Mouse (Mus musculus): ENCODE measurements around the gene Lexm. TPM values are rescaled to one million over a fixed set of nuclear protein-coding genes. Genes with fewer than 3 reads are reported as not detected.

Gene Lexm
- total RNA-seq, 2 experiments from 2014 or later = not detected

DNA sequence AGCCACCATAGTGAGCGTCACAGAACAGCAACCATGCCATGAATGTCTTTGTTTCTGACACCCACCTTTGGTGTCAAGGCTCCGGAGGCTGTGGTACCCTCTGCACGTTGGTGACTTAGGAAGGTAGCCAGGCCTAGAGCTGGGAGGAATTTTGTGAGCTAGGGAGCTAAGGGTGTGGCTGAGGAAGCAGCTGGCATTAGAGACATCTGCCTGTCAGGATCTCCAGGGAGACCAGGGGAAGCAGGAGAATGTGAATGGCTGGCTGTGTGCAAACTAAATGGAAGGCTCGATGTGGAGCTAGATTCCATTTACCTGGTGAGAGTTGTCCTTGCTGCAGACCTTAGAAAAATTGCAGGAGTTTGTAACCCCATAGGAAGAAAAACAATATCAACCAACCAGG is 32.4 kb downstream of the Lexm start:
- ATAC-seq (ENCODE audit: poor library complexity, severe bottlenecking) = no peak

DNA sequence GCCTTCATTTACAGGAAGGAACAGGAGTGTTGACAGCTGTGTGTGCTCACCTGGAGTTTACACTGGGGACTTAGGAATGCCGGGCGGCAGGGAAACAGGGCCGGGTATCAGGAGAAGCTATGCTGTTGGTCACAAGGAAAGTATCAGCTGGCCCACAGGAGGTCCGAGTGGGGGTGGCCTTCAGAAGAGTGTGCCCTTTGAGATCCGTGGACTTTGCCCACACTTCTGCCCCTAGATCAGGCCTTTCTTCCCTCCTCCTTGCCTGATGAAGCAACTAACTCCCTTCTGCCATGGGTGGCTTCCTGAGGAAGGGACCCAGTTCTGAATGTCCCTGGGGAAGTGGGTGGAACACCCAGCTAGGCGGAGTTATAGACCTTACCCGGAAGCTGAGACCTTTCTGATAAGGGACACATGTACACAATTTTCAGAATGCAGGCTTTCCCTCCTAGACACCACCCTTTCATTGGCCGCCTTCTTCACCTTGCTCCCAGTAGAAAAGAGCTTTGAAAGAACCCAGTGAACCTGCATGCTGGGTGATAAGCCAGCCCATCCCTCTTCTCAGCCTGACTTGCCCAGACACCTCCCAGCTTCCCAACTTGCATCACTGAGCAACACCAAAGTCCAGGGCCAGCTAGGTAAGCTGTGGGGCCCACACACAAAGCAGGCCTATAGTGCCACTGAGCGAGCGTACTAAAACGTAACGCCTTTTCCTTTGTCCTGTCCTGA is 34.5 kb downstream of the Lexm start:
- no peak for ATAC-seq (ENCODE audit: poor library complexity, severe bottlenecking)

DNA sequence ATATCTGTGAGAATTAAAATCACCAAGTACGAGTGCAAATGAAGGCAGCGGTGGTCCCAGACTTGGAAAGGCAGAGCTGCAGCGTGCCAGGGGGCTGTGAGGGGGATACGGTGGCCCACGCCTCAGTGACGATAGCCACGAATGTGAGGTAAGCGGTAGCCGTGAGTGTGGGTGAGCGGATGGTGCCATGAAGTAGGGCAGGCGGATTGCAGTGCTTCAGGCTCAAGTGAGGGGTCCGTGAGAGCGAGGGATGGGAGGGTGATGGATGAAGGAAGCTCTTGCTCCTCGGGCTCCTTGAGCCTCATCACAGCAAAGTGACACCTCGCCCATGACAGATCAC is 35.2 kb downstream of the Lexm start:
- ATAC-seq (ENCODE audit: poor library complexity, severe bottlenecking) = no peak

DNA sequence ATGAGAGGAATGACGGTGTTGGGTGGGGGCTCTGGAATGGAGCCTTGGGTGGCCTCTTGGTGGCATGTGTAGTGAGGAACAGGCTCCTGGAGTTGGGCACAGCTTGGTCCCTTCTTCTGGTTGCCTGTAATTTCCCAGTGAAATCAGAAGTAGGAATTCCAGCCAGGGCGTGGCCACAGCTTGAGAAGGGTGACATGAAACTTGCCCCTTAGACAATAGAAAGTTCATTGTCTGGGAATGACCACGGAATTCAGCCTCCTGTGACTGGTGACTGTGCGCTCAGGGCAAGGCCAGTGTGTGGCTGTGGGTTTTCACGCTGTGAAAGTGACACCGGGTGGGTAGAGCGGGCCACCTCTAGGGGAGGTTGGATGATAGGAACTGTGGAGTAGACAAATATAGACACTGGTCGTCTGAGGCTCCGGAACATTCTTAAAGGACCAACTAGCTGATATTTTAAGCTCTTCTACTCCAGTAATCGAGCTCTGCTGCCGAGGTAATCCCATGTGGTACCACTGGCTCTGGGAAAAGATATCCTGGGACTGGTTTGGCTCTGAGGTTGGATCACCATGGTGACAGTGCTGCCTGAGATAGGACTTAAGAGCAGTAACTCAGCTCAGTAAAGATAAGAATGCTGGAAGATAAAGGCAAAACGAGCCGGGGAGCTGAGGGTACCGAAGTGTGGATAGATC is 35.7 kb downstream of the Lexm start:
- ATAC-seq (ENCODE audit: poor library complexity, severe bottlenecking) = no peak

DNA sequence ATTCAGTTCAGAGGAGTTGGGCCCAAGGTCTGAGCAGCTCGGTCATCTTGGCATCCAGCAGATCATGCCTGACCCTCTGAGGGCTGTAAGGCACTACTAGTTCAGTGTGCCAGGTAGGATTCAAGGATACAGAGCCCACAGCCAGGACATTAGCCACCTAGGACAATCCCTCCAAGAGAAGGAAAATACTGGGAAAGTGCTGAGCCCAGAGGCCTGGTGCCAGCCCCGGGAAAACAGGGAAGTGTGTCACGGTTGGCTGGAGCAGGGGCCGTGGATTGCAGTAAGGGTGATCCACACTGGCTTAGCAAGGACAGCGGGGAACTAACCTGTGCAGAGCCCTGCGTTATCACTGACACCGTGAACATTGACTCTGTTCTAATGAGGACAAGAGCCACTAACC is 39.5 kb downstream of the Lexm start:
- no peak for ATAC-seq (ENCODE audit: poor library complexity, severe bottlenecking)

DNA sequence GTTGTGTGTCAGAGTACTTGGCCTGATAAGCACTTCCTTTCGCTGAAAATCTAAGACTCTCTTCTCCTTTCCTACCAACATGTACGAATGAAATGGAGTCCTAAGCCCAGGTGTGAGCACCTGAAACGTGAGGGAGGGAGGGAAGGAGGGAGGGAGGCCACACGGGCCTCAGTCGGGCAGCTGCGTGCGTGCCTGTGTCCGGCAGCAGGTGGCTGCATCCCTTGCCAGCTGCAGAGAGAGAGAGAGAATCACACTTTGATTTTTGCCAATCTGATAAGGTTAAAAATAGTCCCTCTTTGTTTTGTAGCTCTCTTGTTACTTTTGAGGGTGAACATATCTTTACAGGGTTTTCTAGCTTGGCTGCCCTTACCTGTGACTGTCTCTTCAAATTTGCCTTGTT is 42.0 kb downstream of the Lexm start:
- ATAC-seq (ENCODE audit: poor library complexity, severe bottlenecking) = no peak

DNA sequence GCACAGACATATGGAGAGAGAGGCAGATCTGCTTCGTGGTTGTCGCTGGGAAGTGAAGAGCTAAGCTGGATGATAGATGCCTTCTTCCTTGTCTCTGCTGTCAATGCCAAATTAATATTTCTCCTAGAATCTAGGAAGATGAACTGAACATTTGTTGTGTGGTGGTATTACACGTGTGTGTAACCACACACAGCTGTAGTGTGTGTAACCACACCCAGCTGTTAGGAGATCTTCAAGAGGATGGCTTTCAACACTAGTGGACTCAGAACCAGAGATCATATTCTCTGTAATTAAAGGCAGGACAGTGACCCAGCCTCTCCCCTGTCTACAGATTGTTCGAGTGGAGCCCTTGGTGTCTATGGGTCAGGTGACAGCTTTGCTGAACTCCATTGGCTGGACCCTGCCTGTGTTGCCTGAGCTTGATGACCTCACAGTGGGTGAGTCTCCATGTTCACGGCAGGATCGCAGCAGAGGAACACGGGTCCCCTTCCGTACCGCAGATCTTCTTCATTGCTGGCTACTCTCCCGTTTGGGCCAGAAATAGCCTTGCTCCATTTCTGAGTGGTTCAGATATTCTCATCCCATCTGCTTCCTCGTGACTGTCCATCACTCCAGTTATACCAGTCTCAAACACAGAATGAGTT is 45.8 kb downstream of the Lexm start:
- no peak for ATAC-seq (ENCODE audit: poor library complexity, severe bottlenecking)

DNA sequence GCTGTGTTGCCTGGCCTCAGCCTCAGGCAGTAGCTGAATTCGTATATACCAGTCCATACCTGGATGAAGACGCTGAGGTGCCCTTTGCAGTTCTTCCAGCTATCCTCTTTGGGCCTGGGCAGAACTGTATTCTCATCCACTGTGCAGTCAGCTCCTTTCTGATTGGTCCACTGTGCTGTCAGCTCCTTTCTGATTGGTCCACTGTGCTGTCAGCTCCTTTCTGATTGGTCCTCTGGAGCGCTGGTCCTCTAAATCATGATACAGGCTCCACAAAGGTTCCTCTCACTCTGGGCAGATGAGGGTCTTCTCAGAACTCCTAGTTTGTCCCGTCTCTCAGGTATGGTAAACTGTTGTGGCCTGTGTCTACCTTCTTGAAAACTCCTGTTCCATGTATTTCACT is 47.4 kb downstream of the Lexm start:
- ATAC-seq (ENCODE audit: poor library complexity, severe bottlenecking) = no peak

DNA sequence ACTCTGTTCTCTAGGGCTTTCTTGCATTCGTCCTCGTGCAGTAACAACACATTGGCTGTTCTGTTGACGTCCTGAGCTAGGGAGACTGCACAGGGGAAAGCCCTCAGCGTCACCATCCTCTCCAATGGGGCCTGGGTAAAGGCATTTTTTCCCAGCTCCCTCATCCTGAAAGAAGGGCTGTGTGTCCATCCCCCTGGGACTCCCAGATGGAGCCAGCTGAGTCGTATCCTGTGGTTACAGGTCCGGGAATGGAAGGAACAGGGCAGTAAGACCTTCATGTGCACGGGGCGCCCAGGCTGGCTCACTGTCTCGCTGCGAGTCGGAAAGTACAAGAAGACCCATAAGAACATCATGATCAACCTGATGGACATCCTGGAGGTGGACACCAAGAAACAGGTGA is 52.9 kb downstream of the Lexm start:
- no peak for ATAC-seq (ENCODE audit: poor library complexity, severe bottlenecking)

DNA sequence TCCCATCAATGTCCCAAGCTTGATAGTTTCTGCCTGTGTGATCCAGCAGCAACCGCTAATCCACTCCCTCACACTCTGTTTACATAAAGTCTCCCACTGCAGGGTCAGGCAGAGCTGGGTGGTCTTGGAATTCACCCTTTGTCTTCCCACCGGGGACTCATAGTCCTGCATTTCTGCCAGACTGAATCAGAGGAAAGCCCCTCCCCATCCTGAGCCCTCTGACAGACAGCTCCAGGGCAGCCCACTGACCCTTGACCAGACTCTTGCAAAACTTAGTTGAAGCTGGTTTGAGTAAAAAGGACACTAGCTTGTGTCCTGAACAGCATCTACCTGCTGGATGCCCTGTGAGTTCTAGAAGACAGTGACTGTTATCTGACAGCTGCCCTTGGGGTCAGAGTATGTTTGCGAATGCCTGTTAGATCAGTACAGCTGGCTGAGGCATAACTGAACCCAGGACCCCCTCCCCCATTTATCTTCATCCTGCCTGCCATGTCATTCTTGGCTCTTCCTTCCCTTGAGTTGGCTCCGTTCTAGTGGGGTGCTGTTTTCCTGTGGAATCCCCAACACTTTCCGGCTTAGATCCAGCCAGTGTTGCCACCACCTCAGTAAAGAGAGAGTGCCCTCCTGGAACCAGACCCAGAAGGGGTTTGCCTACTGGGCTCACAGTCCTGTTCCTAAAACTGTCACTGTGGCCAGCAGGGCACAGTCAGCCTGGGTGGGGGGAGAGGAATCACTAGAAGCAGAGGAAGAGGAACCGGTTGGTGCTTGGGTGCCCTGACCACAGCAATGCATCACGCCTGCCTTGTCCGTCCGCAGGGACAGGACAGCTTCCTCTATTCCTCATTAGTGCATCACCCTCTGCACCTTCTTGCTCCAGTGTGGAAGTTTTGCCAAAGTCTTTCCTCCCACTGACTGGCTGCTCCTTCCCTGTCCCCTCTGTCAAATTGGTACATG is 53.9 kb downstream of the Lexm start:
- peak; percentile 82 for ATAC-seq (ENCODE audit: poor library complexity, severe bottlenecking)

DNA sequence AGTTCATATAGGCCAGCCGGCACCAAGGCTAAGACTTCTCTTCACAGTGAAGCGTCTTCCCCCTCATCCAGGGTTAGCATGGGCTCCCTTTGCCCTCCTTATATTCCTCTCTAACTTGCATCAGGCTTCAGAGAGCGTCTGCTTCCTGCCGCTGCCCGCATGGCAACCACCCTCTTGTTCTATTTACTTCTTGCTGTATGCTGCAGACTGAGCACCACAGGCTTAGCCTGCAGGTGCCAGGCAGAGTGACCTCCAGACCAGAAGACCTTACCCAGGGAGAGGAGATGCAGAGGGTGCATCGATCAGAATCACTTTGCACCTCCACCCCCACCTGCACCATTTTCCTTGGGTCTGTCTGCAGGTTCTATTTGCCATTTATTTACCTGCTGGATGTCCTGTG is 55.0 kb downstream of the Lexm start:
- ATAC-seq (ENCODE audit: poor library complexity, severe bottlenecking) = no peak

DNA sequence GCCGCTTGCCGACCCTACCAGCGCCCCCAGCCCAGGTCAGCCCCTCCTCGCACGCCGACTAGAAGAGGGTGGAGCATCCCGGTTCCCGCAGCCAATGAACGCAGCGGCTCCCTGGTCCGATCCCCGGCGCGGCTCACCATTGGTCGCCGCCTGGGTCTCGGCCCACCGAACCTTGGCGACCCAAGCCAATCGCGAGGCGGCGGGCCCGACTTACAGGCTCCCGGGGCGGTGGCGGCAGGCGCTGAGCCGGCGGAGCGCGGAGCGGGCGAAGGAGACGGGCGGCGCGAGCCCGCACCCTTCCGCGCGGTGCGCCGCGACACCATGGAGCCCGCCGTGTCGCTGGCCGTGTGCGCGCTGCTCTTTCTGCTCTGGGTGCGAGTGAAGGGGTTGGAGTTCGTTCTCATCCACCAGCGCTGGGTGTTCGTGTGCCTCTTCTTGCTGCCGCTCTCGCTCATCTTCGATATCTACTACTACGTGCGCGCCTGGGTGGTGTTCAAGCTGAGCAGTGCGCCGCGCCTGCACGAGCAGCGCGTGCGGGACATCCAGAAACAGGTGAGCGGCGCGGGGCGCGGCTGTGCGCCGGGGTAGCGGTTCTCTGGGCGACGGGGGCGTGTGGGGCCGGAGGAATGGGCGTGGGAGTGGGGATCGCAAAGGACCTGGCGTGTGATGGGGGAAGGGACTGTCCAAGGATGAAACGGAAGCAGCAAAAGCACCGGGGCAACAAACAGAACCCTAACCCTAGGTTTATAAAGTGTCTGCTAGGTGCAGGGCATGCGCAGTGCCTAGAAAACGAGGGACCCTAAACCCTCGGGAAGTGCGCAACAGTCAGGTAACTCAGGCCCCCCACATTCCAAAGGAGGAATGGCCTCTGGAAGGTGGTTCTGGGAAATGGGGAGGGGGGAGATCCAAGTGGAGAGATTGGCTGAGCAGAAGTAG is 55.9 kb downstream of the Lexm start, which contains the start of gene Dhcr24:
Dhcr24 (plus strand) TSS at position 193 of the 936 bp plus-strand sequence.
- ATAC-seq (ENCODE audit: poor library complexity, severe bottlenecking) = peak; percentile 85

DNA sequence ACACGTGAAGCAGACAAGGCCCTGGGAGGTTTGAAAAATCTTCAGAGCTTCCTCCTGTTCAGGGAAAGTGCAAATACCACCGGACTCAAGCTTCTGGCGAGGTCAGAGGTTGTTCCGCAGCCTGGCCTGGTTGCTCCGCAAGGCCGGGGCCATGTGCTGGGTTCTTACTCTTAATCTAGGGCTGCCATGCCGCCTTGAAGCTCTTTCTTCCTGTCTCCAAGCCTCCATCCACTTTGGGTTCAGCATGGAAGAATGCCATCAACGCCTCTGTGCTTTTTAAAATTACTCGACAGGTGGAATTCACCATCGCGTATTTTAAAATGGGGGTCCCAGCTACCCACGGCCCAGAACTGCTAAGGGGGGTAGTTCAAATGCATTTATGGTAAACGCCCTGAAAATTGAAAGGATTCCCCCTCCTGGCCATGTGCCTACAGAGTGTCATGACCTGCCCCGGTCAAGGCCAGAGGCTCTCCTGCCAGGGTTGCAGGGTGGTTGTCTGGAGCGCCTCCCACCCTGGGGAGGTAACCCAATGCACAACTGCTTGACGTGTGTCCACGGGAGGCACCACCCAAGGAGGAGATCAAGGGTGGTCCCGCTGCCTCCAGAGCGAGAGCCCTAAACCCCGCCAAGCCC is 56.7 kb downstream of the Lexm start:
- ATAC-seq (ENCODE audit: poor library complexity, severe bottlenecking) = peak; percentile 40

DNA sequence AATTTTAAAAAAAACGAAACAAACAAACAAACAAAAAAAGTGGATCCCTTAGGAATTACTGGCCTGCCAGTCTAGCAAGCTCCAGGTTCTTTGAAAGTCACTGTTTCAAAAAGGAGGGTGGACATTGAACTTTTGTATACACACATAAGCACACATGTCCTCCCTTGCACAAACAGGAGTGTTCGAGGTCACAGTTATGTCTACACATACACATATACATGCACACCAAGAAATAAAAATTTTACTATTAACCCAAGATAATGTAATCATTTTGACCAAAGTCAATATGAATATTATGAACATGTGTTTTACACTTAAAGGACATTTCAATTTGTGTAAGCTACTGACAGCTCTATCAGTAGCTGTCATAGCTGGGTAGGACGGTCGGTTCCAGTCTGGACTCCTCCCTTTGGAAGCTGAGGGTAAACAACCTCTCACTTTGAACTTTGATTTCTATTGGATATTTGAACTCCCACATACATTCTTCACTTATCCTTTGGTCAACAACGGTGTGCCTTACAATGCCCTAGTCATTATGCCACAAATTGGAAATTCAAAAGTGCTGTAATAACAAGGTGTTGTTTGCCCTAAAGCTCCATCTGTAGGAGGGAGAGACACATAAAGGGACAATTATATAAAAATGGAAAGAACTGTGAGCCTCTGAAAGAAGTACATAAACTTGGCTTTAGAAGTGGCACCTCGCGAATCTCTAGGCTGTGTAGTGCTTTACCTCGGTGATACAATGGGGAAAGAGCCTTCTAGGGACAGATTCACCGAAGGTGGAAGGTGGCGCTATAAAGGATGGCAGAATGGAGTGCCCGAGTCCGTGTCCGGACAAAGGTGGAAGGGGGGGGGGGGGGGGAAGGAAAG is 57.5 kb downstream of the Lexm start:
- ATAC-seq (ENCODE audit: poor library complexity, severe bottlenecking) = no peak

DNA sequence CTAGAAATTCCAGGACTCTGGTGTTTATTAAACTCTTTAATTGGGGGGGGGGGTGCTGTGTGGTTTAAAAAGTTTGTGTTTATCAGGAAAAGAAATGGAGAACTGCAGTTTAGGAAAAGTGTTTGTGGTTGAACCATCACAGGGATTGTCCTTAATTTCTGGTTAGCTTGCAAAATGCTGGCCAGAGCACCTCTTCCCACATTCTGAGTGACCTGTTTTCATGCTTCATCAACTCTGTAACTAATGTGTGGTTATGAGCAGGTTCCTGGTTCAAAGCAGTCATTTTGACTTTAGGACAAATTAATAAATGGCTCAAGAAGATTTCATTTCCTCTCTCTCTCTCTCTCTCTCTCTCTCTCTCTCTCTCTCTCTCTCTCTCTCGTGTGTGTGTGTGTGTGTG is 59.1 kb downstream of the Lexm start:
- no peak for ATAC-seq (ENCODE audit: poor library complexity, severe bottlenecking)

DNA sequence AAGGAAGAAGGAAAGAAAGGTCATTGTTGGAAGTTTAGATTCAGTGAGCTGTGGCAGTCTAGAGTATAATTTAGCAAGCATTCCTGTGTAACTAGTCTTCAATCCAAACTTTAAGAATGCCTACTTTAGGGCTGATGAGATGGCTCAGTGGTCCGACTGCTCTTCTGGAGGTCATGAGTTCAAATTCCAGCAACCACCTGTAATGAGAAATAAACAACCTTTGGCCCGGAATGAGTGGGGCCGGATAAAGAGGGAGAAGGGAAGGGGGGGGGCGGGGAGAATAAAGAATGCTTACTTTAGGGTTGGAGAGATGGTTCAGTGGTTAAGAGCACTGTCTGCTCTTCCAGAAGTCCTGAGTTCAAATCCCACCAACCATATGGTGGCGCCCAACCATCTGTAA is 59.8 kb downstream of the Lexm start:
- no peak for ATAC-seq (ENCODE audit: poor library complexity, severe bottlenecking)

DNA sequence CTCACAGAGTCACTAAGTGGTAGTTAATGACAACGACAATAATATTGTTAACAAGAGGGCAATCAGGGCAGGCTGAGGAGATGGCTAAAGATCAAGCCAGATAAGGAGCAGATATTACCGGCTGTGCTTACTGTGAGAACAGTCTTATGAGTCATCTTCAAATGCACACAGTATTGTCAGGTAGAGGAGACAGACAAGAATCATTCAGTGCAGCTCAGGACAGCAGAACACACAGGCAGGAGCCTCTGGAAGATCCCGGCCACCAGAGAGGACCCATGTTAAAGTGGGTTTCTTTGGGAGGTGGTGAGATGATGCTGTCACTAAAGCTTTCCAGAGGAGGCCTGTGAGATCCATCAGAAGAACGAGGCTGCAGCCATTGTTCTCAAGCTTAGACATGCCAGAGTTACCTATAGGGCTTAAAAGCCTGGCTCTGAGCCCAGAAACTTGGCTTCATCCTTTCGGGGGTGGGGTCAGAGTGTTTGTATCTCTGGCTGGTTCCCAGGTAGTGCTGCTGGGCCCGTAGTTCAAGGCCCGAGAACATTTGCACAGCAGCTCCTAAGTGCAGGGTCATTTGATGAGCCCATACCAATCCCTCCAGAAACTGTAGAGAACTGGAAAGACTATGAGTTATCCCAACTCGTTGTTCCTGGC is 66.4 kb downstream of the Lexm start:
- no peak for ATAC-seq (ENCODE audit: poor library complexity, severe bottlenecking)

DNA sequence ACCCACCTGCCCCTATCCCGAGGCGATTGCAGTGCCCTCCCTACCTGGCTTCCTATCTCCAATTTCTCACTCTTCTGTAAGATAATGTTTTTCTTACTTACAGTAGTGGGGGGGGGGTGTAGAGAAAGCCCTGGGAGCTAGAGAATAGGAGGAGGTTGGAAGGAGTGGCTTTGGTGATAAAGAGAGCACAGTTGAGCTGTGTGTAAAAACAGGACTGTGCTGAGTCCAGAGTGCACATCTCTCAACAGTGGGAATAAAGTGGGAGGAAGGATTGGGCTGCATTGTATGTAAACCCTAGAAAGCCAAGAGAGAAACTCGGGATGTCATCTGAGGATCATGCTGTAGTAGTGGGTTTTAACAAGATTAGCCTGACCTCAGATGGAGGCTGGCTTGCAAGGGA is 68.9 kb downstream of the Lexm start:
- no peak for ATAC-seq (ENCODE audit: poor library complexity, severe bottlenecking)

Measured in megakaryocyte, adult 5-6 weeks (primary cell).